ENCODE assay signal across 12 mouse cellular contexts in the genomic region with DNA sequence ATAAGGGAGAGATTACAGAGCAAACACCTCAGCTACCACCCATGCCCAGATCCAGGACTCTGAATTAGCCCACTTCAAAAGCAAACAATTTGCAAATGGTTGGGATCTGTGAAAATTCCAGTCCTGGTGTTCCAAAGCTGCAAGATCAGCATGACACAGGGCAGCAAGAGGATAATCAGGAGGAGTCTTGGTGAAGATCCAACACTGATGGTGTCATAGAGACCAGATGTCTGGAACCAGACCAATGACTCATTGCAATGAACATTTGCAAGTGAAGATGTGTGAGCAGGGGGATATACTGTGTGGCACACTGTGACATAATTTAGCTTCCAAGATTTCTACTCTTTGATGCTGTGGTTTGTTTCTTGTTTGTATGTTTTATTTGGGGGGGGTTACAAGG.
DNase-seq lines count a peak whose midpoint lies in the region; ATAC-seq and TF ChIP-seq lines count a peak whose summit lies in the region.
"Had no signal": no experiment of that assay in that cellular context is flagged by ENCODE, and none has a peak within 500 bp of the region (broad histone marks: within the 10 kb centered on the region; RNA-seq: fewer than 3 reads in every experiment).

No protein-coding gene starts in this region.

- intact Hi-C loops in left cerebral cortex, adult 2 months (cut with DNase I): no loop called here

- DNase-seq in forebrain, postnatal 0 days: peak; percentile 29
- DNase-seq in left cerebral cortex, adult 18-20 months (ENCODE audit: low spot score in 2 of 2): peak; percentile 8 to 21
- DNase-seq in left cerebral cortex, adult 2 months (ENCODE audit: extremely low spot score in 1 of 2, low spot score in 2 of 2): no peak
- peak; percentile 14 for DNase-seq in MN1 (ENCODE audit: low spot score)
- DNase-seq in embryonic facial prominence, embryonic 14.5 days (ENCODE audit: low spot score): peak; percentile 45
- no peak for DNase-seq in lung, postnatal 4 days
- no peak for DNase-seq in spleen, adult 18-20 months
- DNase-seq: kidney, postnatal 4 days; retina, postnatal 1 day had no signal

- no peaks in the 10 kb centered on the region for H3K36me3 ChIP-seq in forebrain, postnatal 0 days (ENCODE audit: insufficient read depth)
- H3K36me3 ChIP-seq in forebrain, embryonic 13.5 days (ENCODE audit: poor library complexity, severe bottlenecking): no peaks in the 10 kb centered on the region
- no peaks in the 10 kb centered on the region for H3K36me3 ChIP-seq in embryonic facial prominence, embryonic 14.5 days (ENCODE audit: control insufficient read depth, insufficient read depth, low read length)
- H3K36me3 ChIP-seq: heart, embryonic 12.5 days had no signal

- H3K9me3 ChIP-seq in forebrain, postnatal 0 days (ENCODE audit: low read length): no peaks in the 10 kb centered on the region
- no peaks in the 10 kb centered on the region for H3K9me3 ChIP-seq in forebrain, embryonic 13.5 days (replicated peaks)
- H3K9me3 ChIP-seq in embryonic facial prominence, embryonic 14.5 days (ENCODE audit: control insufficient read depth, low read length): no peaks in the 10 kb centered on the region
- H3K9me3 ChIP-seq: heart, embryonic 12.5 days had no signal

- H3K4me3 ChIP-seq in forebrain, postnatal 0 days (ENCODE audit: low read depth, low read length): no peak overlapping the region
- H3K4me3 ChIP-seq in forebrain, embryonic 13.5 days: no peak overlapping the region
- H3K4me3 ChIP-seq in left cerebral cortex, adult 2 months: no peak overlapping the region
- no peak overlapping the region for H3K4me3 ChIP-seq in embryonic facial prominence, embryonic 14.5 days (ENCODE audit: low read depth, low read length)
- H3K4me3 ChIP-seq: heart, embryonic 12.5 days had no signal

- no peak overlapping the region for H3K4me2 ChIP-seq in forebrain, postnatal 0 days (ENCODE audit: low read depth)
- H3K4me2 ChIP-seq in forebrain, embryonic 13.5 days: no peak overlapping the region
- H3K4me2 ChIP-seq in embryonic facial prominence, embryonic 14.5 days (ENCODE audit: low read depth, low read length): no peak overlapping the region
- H3K4me2 ChIP-seq: heart, embryonic 12.5 days had no signal

- no peak for TF ChIP-seq CTCF in forebrain, postnatal 0 days (IDR thresholded peaks at IDR 0.05; ENCODE audit: low read depth)
- TF ChIP-seq CTCF in left cerebral cortex, adult 2 months (IDR thresholded peaks at IDR 0.05): no peak

- no peaks in the 10 kb centered on the region for H3K27me3 ChIP-seq in forebrain, postnatal 0 days (ENCODE audit: insufficient read depth, low read length)
- no peaks in the 10 kb centered on the region for H3K27me3 ChIP-seq in forebrain, embryonic 13.5 days
- H3K27me3 ChIP-seq in embryonic facial prominence, embryonic 14.5 days (replicated peaks; ENCODE audit: control insufficient read depth, insufficient read depth, low read length): no peaks in the 10 kb centered on the region
- H3K27me3 ChIP-seq: heart, embryonic 12.5 days had no signal

- no peak overlapping the region for H3K9ac ChIP-seq in forebrain, postnatal 0 days
- no peak overlapping the region for H3K9ac ChIP-seq in forebrain, embryonic 13.5 days
- H3K9ac ChIP-seq in embryonic facial prominence, embryonic 14.5 days (ENCODE audit: low read depth, low read length): no peak overlapping the region
- H3K9ac ChIP-seq: heart, embryonic 12.5 days; liver, embryonic 14.5 days had no signal

- ATAC-seq in forebrain, postnatal 0 days: peak; percentile 60
- no peak for ATAC-seq in forebrain, embryonic 13.5 days
- ATAC-seq in embryonic facial prominence, embryonic 14.5 days (ENCODE audit: low read depth): no peak

- no peaks in the 10 kb centered on the region for H3K4me1 ChIP-seq in forebrain, postnatal 0 days (ENCODE audit: insufficient read depth)
- no peaks in the 10 kb centered on the region for H3K4me1 ChIP-seq in forebrain, embryonic 13.5 days
- H3K4me1 ChIP-seq in embryonic facial prominence, embryonic 14.5 days (ENCODE audit: control insufficient read depth, insufficient read depth, low read length): no peaks in the 10 kb centered on the region
- H3K4me1 ChIP-seq: heart, embryonic 12.5 days had no signal

- no peak overlapping the region for H3K27ac ChIP-seq in forebrain, postnatal 0 days (ENCODE audit: low read depth, low read length)
- no peak overlapping the region for H3K27ac ChIP-seq in forebrain, embryonic 13.5 days
- H3K27ac ChIP-seq in left cerebral cortex, adult 2 months: no peak overlapping the region
- no peak overlapping the region for H3K27ac ChIP-seq in embryonic facial prominence, embryonic 14.5 days (replicated peaks; ENCODE audit: low read depth, low read length)
- H3K27ac ChIP-seq: liver, embryonic 14.5 days had no signal

Comparison
In these comparisons a context has a peak if more than half of its experiments do, and no peak if none do; other contexts are left out.
1. DNase-seq: peak in forebrain, postnatal 0 days (single experiment), left cerebral cortex, adult 18-20 months (2 of 2), MN1 (single experiment) and embryonic facial prominence, embryonic 14.5 days (single experiment); none in left cerebral cortex, adult 2 months (0 of 2), lung, postnatal 4 days (0 of 2) and spleen, adult 18-20 months (0 of 2).